Mouse (Mus musculus) gastrocnemius, postnatal 36 days (tissue): ENCODE results near the gene Rasa1. TPM values are rescaled to one million over a fixed set of nuclear protein-coding genes. Genes with fewer than 3 reads are reported as not detected.

Experiments
- DNase-seq, 2 experiments: peaks; one replicate each; pipeline ENCODE4 v3.0.0; 2022
- intact Hi-C: fragments of 180-260 bp; cut with DNase I; formaldehyde crosslinking; loops from one replicate; pipeline ENCODE4 v1.15.1; 2025
- long read RNA-seq, 2 experiments: library from polyadenylated mRNA; stranded (forward); transcript quantifications; one replicate each; pipeline ENCODE4 v2.0.0; 2021
- total RNA-seq, 2 experiments: library from RNA; stranded (reverse); gene quantifications; 2 replicates each; pipeline ENCODE4 v1.2.3; 2021

Gene Rasa1
- 10 to 100 TPM; 13.0 to 15.1 TPM for total RNA-seq
- long read RNA-seq, experiment 1, full-length matches to known transcripts: 4 of 7 reads
- long read RNA-seq, experiment 1, partial matches to known transcripts: 0 of 7 reads
- long read RNA-seq, experiment 1, other reads (novel, unspliced or antisense): 3 of 7 reads
- long read RNA-seq, experiment 2, full-length matches to known transcripts: 3 of 4 reads
- long read RNA-seq, experiment 2, partial matches to known transcripts: 0 of 4 reads
- long read RNA-seq, experiment 2, other reads (novel, unspliced or antisense): 1 of 4 reads

DNA sequence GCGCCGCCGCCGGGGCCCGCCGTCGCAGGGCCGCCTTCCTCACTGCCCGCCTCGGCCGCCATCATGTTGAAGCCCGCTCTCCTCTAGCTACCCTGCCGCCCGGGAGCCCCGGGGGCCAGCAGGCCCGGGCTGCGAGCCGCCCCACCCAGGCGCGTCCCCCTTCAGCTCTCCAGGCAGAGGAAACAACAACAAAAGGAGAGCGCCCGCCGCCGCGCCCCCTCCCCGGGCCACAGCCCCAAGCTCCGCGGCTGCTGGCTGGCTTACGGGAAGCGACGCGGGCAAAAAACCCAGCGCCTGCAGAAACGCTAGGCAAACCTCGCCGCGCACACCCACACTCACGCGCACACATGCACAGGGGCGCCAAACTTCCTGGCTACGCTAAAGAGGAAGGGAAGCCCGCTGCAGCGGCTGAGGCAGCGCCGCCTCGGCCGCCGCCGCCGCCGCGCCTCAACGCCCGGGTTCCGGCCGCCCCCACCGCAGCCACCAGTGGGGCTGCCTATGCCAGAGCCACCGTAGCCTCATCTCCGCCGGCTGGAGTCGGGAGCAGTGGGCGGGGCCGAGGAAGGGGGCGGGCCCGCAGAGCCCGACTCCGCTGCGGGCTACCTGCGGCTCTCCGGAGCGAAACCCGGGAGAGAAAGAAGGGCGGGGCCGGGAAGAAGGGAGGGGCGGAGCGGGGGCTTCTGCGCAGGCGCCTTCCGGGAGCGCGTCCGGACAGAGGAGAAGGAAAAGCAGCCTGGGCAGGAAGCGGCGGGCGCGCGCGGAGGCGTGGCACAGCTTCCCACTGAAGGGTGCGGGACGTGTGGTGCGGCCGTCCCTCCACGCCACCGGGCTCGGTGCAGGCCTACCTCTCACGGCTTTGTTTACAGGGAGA is at the start of gene Rasa1:
Gene Rasa1 (minus strand): TSS at position 288 of the 871 bp plus-strand sequence.
- DNase-seq: peak; percentile 89 to 92
- intact Hi-C loops: loop anchor here (10.0 kb wide), 1 partner anchor 766 kb away; no protein-coding TSS in a partner anchor

DNA sequence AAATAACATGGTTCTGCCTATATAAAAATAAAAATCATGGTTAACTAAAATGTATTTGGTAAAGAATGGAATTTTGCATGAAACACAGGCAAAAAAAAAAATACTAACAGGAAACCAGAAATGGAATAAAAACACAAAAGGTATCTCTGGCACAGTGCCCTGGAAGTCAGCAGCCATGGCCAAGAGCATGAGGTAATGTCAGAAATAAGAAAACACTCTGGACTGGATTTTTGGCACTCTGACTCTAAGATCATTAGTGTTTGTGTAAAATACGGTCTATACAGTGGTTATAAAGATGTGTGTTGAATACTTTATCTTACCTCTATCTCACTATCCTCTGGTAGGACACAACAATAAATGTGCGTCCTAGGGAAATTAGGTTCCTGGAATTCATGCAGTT is 22.6 kb upstream of the Rasa1 start:
- intact Hi-C loops: no loop called here
- no peak for DNase-seq

- DNase-seq: no peak
- intact Hi-C loops: no loop called here
Measured at GRCm38 (mm10) chr13:85310968-85311367, 22.0 kb upstream of the Rasa1 start.

DNA sequence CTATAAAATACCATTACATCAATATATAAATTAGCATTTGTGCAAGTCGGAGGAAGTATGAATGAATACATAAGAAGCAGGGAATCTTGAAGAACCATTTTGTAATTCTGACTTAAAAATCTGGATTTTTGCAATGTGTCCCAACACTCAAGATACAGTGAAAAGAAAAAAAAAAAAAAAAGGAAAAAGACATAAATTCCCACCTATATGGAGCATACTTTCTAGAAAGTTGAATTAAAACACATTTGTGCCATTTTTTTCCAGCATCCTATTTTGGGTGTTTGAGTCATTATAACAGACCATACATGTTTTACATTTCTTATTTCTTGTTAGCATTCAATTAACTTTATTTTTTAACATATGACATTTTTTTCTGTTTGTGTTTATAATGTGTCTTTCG is 21.6 kb upstream of the Rasa1 start:
- no peak for DNase-seq
- intact Hi-C loops: no loop called here

DNA sequence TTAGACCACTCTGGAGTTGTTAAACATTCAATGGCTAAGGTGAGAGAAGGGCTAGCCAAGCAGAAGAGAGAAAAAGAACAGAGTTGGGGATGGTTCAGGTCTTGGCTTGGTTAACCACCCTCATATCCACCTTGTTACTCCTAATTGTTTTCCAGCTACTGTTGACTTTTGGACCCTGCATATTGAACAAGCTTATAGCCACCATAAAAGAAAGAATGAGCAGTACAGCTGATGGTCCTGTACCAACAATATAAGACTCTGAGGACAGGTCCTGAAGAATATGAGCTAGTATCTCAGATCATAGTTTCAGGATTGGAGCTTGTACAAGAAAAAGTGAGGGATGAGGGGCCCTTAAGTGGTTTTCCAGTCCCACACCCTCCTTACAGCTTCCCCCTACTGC is 17.1 kb upstream of the Rasa1 start:
- intact Hi-C loops: no loop called here

GRCm38 (mm10) chr13:85290651-85291050 is 1.7 kb upstream of the Rasa1 start:
- no peak for DNase-seq
- intact Hi-C loops: no loop called here

More for the DNA sequence above, 17.1 kb upstream of the Rasa1 start:
- DNase-seq: no peak

- no peak for DNase-seq
- intact Hi-C loops: loop anchor here (10.0 kb wide), 1 partner anchor 766 kb away; no protein-coding TSS in a partner anchor
Measured at GRCm38 (mm10) chr13:85288574-85288842, 422 bp downstream of the Rasa1 start.

- intact Hi-C loops: loop anchor here (10.0 kb wide), 1 partner anchor 767 kb away; no protein-coding TSS in a partner anchor
- no peak for DNase-seq
Measured at GRCm38 (mm10) chr13:85287876-85288573, 905 bp downstream of the Rasa1 start.

DNA sequence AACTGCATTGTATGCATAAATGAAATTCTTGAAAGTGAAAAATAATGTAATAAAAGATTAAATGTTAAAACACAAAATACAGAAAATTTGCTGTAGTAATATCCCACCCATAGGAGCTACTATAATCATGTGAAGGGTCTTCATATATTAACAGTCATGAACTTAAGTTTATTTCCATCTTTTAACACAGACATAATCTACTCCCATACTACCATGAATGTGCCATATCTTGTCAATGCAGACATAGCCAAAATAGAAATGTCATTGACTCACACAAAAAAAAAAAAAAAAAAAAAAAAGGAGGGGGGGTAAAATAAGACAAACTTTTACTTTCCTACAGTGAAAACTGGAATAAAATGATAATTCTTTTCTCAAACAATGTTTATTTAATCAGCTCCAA is 6.3 kb downstream of the Rasa1 start:
- DNase-seq: no peak
- intact Hi-C loops: loop anchor here (10.0 kb wide), 1 partner anchor 772 kb away; no protein-coding TSS in a partner anchor

DNA sequence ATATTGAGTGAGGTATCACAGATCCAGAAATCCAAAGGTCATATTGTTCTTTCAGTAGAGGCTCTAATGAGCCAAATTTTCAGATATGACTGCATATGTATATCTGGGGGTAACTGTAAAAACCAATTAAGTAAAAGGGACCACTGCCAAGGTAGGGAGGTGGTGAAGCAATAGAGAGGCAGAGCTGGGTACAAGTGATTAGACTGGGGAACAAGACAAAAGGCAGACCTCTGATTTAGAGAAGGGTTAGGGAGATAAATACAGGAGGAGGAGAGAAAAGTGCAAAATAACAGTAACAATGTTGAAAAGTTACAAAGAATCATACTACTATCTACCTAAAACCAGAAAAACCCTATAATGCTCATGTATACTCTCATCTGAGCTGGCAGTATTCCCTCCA is 10.0 kb downstream of the Rasa1 start:
- no peak for DNase-seq
- intact Hi-C loops: no loop called here

GRCm38 (mm10) chr13:85274572-85274971 is 14.4 kb downstream of the Rasa1 start:
- intact Hi-C loops: no loop called here

GRCm38 (mm10) chr13:85273788-85274187 is 15.1 kb downstream of the Rasa1 start:
- intact Hi-C loops: no loop called here
- no peak for DNase-seq

More at GRCm38 (mm10) chr13:85274572-85274971, 14.4 kb downstream of the Rasa1 start:
- DNase-seq: no peak

DNA sequence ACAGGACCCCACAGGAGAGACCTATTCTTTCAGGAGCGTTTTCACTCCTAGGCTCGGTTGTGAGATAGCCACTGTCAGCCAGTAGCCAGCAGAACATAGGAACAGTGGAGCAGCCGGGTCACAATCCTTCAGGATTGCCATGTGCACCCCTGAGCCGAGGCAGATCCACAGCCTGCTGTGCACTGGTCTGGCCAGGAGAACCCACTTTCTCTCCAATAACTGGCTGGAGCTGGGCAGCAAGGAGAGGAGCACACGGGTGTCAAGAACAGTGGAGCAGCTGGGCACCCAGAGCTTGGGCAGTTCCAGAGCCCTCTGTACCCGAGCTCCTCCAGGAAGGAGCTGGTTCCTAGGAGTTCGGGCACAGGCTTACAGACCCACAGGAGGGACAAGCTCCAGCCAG is 50.2 kb downstream of the Rasa1 start:
- DNase-seq: no peak
- intact Hi-C loops: no loop called here

- intact Hi-C loops: no loop called here
- DNase-seq: no peak
Measured at GRCm38 (mm10) chr13:85218656-85219055, 70.3 kb downstream of the Rasa1 start.

DNA sequence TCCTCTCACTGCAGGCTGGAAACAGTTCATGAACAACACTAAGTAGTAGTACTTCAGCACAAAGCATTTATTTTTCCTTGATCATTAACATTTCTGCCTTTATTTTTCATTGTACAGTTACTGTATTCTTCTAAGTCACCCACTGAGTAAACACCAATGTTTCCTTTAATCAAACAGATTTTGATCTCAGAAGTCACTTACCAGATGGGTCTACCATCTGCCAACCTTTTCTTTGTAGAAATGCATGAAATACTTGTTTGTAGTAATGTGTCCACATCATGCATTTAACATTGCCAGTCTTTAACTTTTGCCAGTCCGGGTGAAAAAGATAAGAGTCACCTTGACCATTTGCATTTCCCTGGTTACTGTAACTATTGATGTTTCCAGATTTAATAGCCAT is 78.6 kb downstream of the Rasa1 start:
- DNase-seq: no peak
- intact Hi-C loops: no loop called here

DNA sequence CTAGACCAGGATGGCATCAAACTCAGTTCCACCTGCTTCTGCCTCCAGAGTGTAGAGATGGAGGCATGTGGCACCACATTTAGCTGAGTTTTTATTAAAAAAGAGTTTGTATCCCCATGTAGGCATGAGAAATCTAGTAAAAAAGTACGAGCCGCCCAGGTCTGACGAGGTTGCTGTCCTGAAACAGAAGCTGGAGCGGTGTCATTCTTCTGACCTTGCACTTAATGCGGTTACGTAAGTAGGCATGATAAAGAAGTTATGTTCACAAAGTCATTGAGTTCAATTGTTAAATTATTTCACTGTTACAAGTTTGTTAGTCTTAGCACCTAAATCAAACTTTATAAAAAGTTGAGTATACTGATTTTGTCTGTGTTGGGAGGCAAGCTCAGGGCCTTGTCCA is 80.3 kb downstream of the Rasa1 start:
- intact Hi-C loops: no loop called here
- no peak for DNase-seq

- intact Hi-C loops: no loop called here
- DNase-seq: no peak
Measured at GRCm38 (mm10) chr13:85207493-85207892, 81.4 kb downstream of the Rasa1 start.

DNA sequence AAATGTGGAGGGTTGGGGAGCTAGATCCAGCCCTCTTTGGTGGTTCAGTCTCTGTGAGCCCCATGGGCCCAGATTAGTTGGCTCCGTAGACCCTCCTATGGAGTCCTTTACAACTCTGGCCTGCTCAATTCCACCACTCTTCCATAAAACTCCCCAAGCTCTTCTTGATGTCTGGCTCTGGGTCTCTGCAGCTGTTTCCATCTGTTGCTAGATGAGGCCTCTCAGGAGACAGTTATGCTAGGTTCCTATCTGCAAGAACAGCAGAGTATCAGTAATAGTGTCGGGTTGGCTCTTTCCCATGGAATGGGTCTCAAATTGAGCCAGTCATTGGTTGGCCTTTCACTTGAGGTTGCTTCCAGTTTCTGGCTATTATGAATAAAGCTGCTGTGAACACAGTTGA is 97.7 kb downstream of the Rasa1 start:
- DNase-seq: no peak
- intact Hi-C loops: no loop called here

DNA sequence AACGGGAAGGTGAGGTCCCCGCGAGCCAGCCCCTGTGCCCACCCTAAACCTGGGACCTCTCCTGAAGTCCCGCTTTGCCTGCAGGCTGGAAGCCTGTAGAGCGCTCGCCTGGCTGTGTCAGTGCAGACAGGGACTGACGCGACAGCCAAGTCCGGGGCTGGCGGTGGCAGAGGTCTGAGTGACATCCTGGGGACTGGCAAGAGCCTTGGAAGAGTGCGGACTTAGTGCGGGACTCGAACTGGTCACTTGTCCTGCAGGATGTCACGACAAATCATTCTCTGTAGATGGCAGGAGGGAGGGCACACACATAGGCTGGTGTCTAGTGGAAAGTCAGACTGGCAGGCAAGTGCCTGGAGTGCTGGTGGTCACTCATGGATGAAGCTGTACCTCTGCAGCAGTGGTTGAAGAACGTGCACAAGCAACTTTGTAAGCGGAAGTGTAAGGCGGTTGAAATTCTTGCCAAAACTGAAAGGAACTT is 99.2 kb downstream of the Rasa1 start:
- intact Hi-C loops: no loop called here
- peak in 1 of 2 experiments; percentile 18 for DNase-seq

DNA sequence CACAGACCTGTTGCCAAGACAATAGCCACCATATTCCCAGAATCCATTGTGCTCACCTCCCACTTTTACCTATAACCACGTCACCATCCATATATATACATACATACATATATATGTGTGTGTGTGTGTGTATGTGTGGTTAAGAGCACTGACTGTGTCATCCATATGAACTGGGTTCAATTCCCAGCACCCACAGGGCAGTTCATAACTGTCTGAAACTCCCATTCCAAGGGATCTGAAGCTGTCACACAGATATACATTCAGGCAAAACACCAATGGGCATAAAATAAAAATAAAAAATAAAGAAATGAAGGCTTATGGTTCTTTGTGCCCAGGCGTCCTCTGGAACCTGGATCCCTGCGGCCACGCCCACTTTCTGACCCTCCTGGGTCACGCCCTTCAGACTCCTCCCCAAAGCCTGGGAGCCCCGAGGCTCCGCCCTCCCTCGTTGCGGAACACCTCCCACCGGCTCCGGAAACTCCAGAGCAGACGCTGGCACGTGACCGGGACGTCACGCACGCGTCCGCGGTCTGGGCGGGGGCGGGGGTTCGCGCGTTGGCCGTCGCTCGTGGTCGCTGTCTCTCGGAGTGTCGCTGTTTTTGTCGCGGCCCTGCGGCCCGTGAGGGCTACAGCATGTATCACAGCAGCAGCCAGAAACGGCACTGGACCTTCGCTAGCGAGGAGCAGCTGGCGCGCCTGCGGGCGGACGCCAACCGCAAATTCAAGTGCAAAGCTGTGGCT is 99.9 kb downstream of the Rasa1 start, which contains the start of gene Ccnh:
Gene Ccnh (plus strand): TSS at position 506 of the 741 bp plus-strand sequence.
- peak; percentile 85 to 91 for DNase-seq
- intact Hi-C loops: no loop called here
